Mouse (Mus musculus): ENCODE measurements around the gene Rreb1.

Rreb1 gene

DNA sequence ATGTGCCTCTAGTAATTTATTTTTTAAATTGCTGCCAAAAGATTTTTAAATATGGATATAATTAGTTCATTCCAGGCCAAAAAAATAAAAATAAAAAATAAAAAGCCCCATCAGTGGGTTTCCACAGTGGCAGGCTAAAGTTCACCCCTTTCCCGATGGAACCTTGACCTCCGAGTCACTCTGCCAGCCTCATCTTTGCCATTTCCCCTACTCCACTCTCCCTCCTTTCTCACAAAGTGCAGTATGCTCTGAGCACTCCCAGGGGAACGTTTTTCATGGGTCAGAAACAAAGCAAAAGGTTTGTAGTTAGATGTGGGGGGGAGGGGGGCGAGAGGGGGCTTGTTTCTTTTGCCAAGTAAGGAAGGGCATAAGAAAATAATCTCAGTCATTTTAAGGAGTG, 98.6 kb downstream of the Rreb1 start:
- no peak for DNase-seq (ENCODE audit: low read depth)

DNA sequence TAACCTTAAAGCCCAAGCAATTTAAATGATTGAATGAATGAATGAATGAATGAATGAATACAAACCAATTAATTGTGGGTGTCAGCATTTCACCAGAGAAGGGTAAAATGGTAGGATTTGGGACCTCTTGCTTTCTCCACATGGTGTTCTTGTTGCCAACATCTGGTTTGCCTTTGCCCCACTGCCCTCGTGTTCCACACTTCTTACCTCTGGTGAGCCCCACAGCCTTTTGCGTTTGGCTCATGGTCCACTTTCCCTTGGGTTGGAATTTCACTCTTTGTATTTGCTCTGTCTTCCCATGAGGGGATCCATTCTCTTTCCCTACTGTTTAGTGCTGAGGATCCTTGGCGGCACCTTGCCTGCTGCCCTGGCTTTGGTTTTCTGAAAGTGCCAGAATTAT, 99.0 kb downstream of the Rreb1 start:
- DNase-seq (ENCODE audit: low read depth), result no peak

DNA sequence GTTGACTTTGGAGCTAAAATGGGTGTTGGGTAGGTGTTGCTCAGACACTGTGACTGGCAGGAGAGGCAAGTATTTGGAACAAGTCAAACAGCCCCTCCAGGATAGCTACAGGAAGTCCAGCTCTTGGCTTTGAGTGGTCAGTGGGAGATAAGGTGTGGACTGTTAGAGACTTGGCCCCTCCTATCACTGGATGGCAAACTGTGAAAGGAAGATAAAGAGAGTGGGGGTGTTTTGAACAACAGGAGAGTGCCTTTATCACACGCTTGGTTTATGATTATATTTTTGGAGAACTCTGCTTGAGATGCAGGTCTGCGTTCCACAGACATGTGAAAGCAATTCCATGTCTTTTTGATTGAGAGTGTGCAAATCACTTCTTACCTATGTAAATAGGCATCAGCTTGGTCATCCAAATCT, 100.7 kb downstream of the Rreb1 start:
- DNase-seq (ENCODE audit: low read depth), result no peak

DNA sequence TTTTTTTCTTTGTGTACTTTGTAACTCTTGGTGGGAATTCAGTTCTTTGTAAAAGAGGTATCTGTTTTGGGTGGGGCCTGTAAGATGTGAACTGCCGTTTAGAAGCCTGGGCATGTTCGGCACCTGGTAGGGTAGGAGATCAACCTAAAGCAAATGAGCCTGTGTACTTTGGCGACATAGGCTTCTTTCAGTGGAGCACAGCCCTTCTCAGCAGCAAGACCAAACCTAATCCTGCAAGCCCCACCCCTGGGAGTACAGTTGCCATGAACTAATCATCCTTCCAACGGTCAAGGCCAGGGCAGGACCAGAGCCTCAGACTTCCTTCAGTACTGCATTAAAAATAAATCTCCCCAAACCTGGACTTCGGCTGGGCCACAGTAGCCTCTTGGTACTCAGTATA, 101.4 kb downstream of the Rreb1 start:
- no peak for DNase-seq (ENCODE audit: low read depth)

DNA sequence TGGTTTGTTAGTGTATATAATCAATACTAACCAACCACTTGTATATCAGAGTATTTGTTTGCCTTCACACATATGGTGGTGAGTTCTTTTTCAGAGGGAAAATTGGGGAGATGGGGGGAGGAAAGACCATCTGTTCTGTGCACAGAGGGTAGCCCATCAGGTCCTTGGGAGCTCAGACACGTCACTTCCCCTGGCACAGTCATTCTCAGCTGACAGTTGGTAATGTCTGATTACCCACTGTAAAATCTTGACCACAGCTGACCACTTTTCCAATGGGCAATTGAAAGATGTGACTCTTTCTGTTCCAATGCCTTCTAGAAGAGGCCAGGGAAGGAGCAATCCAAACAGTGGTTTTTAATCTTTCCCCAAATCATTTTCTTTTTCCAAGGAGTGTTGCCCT, 101.8 kb downstream of the Rreb1 start:
- no peak for DNase-seq (ENCODE audit: low read depth)

DNA sequence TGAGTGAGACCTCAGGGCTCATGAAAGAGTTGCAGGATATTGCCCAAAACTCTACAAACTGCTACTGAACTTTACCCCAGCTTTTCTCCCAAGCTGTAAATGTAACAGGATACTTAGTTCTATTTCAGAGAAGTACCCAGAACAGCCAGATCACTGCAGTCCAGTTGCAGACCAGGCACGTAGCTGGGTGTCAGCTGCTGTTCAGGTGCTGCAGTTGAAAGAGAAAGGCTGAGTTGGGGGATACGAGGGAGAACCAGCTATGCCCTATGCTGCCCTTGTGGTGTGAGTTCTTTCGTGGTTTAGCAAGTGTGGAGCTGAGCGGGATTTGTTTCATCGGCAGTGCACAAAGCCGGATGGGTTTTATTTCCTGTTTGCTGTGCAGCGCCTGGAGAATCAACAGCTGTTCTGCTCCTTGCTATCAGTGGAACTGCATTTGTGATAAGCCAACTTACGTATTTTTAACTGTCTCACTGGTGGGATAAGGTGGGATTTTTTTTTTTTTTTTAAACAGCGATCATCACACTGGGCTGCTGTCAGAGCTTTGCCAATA, 102.5 kb downstream of the Rreb1 start:
- DNase-seq (ENCODE audit: low read depth), result no peak

DNA sequence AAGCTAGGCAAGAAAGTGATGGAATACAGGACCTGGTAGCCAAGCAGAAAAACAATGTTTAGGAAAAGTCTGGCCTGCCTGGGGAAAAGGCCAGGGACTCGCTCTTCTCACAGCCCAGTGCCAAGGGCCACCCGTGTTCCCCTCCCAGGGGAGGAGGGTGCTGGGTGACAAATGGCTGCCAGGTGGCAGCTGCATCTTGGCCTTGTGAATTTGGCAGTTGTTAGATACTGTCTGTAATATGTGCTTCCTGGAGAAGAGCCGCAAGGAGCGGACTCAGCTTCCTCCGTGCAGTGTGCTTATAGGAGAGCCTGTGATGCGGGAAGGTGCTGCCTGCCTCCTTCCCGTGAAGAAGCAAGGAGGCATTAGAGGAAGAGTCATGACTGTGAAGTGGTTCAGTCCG, 104.3 kb downstream of the Rreb1 start:
- no peak for DNase-seq (ENCODE audit: low read depth)

DNA sequence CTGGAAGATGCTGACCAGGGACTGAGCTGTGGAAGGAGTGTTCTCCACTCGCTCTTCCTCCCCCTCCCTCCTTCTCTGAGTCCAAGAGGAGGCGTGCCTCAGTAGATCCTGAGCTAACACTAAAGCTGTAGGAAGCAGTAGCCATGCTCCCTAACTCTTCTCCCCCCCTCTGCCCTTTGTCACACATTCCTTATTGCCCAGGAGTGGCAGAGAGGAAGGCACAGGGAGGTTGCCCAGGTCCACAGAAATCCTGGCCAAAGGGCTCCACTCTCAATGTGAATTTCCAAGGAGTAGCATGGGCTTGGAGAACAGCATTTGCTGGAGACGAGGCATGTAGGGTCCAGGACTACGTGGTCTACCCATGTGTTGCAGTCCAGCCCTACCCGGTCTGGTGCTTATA, 104.8 kb downstream of the Rreb1 start:
- no peak for DNase-seq (ENCODE audit: low read depth)

DNA sequence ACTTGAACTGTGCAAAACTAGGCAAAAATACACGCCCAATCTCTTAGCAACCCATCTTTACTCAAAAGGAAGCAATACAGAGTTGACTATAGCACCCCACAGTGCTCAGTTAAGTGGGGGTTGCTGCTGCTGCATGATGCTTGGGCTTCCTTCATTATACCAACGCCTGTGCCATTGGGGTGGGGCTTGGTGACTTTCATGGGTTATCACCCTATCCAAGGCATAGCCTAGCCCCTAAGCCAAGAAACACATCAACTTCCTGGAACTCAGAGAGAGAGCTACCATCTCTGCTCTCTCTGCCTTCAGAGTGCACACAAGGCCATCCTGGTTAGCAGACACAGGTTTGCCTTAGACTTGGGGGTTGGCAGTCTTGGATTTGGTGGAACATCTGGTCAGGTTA, 107.2 kb downstream of the Rreb1 start:
- no peak for DNase-seq (ENCODE audit: low read depth)

DNA sequence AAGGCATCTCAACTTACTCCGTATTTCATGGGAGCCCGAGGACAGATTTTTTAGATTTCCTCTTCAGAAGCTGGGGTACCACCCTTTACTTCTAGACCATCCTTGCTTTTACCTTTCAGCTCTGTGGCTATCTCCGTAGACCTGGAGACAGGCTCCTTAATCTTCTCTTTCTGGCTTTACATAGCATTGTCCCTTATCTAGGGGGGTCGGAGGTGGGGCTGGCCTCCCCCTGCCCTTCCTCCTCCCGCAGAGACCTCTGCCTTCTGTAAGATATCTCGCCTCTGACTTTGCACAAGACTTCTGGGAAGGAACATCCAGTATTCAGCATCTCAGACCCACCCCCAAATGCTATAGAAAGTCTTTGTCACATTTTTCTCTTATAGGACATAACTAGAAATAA, 107.8 kb downstream of the Rreb1 start:
- no peak for DNase-seq (ENCODE audit: low read depth)

DNA sequence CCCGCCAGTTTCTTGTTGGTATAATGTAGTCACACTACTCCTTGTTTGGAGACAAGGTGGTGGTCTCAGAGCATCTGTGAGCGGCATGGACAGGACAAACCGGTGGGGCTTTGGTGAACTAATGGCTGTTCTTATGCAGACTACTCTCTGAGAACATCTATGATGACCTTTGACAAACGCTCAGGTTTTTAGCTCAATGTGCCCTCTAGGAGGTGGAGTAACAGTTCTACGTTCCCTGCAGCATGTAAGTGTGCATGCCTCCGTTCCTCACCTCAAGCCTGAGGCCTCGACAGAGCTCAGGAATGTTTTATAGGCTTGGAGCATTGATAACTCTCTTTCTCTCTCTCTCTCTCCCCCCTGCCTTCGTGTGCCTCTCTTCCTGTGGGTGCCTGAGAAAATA, 116.6 kb downstream of the Rreb1 start:
- no peak for DNase-seq (ENCODE audit: low read depth)

DNA sequence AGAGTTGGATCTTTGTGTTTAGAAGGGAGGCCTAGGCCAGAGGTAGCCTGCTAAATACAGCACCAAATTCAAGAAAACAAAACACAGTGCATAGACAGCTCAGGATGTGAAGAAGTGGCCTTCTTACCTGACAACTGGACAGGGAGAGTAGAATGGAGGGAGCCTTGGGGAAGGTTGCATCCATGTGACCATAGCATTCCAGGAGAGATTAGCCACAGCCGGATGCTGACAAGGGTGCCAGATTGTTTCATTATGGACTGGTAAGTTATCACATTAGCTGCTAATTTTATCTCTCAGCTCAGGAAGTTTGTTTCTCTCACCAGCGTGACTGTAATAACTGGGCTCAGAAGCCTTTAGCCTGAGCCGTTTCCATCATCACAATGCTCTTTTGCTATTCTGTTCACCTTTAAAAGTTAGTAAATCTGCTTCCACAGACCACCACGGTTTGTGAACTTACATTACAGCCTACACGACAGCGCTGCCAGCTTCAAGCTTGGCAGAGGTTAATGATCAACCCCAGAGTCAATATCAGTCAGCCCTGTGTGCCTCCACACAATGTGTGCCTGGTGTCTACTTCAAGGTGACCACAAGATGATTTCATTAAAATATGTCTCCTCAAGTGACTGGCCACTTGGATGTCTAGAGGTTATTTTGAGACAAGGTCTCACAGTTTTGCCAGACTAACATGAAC, 117.5 kb downstream of the Rreb1 start:
- no peak for DNase-seq (ENCODE audit: low read depth)

DNA sequence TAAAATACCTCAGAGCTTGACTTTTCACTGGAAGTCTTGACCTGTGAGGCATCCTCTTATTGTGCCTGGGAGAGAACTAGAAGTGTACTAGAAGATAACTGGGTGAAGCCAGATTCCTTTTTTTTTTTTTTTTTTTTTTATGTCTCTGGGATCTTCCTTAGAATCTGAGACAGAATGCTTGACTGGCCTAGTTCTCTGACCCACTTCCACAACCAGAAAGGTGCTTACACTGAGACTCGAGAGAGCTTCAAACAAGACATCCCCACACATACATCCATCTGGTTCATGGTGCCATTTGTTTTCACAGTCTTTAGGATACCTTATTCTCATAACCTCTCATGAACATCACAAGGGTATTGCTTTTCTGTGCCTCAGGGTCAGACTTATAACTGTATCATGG, 118.2 kb downstream of the Rreb1 start:
- DNase-seq (ENCODE audit: low read depth), result no peak

DNA sequence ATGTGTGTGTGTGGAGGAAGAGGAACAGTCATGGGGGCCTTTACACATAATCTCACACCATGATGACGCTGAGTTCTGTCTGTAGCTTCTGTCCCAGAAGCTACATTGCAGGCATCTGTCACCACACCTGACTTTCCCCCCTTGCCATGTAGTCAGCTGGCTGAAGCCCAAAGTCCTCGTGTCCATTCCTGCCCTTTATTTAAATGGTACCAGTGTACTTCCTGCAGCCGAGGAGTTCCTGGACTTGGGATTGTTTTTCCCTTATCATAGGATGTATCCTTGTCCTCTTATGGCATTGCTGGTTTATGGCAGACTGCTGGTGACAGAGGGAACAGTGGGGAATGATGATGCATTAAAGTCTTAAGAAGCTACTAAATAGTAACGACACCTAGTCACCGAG, 120.6 kb downstream of the Rreb1 start:
- no peak for DNase-seq (ENCODE audit: low read depth)

DNA sequence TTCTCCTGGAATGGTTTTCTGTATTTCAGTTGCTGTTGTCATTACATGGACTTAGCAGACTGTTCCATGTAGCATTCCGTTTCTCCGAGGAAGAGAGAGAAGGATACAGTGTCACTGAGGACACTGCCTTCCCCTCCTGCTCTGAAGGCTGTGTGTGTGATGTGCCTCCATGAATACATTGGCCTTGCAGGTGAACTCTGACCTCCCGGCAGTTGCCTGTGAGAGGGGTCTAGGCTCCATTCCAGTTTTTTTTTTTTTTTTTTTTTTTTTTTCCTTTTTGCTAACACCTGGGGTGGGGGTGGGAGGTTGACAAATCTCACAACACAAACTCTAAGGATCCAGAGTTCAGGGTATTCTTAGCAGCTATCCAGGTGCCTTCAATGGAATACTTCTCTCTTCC, 124.8 kb downstream of the Rreb1 start:
- no peak for DNase-seq (ENCODE audit: low read depth)

DNA sequence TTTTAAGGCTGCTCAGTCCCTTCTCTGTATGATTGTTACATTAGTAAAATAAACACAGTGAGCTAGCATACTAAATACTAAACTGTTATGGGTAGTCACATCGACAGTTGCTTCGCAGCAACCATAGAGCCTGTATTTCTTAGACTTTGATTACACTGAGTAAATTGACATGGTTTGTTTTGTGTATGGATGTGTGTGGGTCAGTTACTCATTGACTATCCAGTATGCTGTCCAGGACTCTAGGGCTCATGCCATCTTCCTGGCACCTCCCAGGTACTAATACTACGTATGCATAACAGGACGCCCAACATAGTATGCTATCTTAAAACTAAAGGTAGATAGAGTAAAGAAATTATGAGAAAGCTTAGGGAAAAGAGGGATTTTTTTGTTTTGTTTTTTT, 125.3 kb downstream of the Rreb1 start:
- no peak for DNase-seq (ENCODE audit: low read depth)

DNA sequence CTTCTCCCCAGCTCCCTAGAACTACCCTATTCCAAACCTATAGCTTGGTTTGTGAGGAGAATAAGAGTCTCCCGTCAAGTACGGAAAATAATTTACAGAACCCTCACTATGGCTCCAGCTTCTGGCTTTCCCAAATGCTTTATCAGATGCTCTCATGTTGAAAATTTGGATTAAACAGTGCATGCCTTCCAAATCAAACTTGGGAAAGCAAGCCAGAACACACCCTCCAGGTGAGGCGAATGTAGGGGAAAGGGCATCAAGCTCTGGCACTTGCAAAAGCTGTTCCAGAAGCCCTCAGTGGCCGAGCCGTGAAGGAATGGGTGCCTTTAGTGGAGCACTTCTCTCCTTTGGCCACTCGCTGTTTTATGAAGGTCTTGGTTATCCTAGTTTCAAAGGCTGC, 126.2 kb downstream of the Rreb1 start:
- no peak for DNase-seq (ENCODE audit: low read depth)

DNA sequence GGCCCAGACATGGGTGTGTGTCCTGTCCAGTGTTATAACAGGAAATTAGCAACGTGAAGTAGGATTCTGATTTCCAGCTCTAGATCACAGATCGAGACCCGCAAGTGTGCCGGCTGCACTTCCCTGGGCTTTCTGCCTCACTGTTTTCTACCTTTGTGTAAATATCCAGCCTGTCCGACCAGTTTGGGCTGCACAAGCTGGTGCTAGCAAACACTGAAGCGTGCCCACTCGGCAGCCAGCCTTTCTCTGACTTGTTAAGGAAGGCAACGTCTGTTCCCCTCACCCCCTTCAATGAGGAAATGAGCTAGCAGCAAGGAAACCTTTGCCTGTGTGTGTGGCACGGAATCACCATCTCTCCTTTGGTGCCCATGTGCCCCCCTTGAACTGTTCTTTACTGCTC, 129.9 kb downstream of the Rreb1 start:
- DNase-seq (ENCODE audit: low read depth), result no peak

DNA sequence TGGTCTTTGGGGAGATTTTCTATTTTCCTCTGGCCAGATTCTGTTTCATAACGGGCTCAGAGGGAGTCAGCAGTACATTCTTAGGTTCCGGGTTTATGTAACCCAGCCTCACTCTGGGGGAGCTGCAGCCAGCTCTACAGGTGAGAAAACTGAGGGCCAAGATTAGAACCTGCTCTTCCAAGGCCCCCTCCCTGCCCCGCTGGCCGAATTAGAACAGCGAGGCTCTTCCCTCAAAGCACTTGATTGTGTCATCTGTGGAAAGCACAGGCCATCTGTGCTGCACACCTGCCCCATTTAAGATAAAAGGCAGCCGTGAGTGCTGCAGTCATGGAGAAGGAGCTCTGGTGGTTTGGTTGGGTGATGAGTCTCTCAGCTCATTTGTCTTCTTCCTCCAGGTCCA, 130.3 kb downstream of the Rreb1 start:
- no peak for DNase-seq (ENCODE audit: low read depth)

DNA sequence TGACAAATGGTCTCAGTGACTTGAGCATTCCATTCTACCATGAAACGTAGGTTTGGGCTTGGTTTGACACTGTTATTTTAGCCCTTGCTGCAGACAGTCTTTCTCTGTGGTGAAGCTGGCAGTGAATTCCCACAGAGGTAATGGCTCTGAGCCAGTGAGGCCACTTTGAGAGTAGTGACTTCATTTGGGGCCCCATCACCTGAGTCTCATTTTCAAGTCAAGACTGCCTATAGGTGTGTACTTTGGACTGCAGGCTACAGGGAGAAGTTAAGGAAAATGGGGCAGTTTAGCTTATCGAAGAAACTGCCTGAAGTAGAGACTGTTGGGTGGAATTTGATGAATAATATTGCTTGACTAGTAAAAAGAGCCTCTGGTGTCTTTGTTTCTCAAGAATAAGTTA, 131.0 kb downstream of the Rreb1 start:
- DNase-seq (ENCODE audit: low read depth), result no peak

DNA sequence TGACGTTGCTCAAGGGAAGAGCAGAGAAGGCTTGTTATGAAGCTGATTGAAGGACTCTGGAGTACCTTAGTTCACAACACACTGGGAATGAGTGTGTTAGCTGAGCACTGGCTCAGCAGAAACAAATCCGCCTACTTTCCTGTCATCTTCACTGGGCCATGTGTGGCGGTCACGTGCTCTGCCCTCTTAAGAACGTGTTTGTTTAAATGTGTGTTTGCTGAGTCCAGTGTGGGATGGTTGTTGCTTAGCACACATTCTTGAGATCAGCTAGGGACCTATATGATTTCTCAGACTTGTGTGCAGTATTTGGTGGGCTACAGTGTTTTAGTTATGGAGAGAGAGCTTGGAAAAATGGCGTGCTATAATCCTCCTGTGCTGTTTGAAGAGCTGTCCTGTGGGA, 133.8 kb downstream of the Rreb1 start:
- DNase-seq (ENCODE audit: low read depth), result no peak

DNA sequence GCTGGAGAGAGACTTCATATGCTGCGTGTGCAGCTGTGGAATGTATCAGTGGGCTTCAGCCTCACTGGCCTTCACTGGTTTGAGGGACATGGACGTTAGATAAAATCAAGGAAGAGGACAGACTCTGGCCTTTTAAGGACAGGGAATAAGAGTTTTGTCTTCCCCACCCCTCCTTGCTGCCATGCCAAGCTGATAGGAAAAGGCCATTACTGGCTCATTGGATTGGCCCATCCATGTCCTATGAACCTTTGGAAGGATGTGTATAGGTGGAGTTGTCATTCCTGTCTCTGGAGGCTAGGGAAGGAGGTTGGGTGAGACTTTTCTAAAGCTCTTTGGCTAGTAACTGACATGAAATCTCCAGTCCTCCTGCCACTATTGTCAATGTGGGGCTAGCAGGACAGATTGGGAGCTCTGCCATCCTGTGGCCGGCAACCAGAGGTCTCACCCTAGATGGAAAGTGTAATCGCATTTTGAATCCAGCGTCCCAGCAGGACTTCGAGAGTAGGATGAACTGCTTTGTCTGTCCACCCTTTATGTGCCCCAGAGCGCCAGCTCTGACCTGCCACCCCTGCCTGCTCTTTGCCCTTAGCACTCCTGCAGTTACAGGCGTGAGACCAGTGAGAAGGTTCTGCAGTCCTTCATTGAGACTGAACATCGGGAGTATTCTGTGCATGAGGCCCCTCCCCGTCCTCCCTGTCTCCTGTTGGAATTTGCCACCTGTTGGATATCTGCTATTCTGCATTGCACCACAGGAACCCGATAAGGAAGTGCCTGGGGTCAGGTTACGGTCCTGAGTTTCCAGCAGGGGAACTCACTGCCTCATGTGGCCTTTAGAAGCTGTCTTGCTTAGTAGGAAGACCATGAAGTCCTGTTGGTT, 134.6 kb downstream of the Rreb1 start:
- no peak for DNase-seq (ENCODE audit: low read depth)

DNA sequence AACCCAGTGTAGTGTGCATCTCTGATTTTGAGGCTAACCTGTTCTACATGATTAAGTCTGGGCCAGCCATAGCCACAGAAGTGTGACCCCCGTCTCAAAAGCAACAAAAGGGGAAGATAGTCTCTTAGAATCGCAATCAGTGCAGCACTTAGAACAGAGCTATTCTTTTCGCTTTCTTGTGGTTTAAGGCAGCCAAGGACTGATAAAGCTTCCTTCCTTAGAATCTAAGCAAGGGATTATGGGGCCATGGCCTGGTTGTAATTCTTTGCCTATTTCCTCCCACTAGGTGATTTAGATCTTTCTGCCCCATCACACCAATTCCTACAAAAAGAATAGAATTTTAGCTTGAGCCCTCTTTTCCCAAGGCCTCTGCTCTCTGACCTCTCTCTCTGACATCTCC, 135.8 kb downstream of the Rreb1 start:
- no peak for DNase-seq (ENCODE audit: low read depth)

Measured in fibroblast of lung, adult 2 months (primary cell).